Mouse (Mus musculus): ENCODE results near the gene Gabpb2. TPM values are rescaled to one million over a fixed set of nuclear protein-coding genes. Genes with fewer than 3 reads are reported as not detected.
"Not testable (repeated sequence)": the region's sequence is repeated elsewhere in the genome, so short reads cannot be mapped to it uniquely, and the experiment has no call there.

Gene Gabpb2
- polyA plus RNA-seq, 1 experiment from 2014 or later, result 4.7 TPM

- WGBS, result 92% methylated on average over 1 of the region's 1 CpGs
- Histone ChIP-seq H3K27ac (ENCODE audit: low read length) (no peak overlapping the region), H3K27me3 (replicated peaks; ENCODE audit: insufficient read depth, low read length) (no peaks in the 10 kb centered on the region), H3K4me2 (replicated peaks; ENCODE audit: low read depth, low read length) (no peak overlapping the region), H3K9me3 (ENCODE audit: low read length) (no peaks in the 10 kb centered on the region), H3K4me1 (ENCODE audit: insufficient read depth, low read depth, low read length) (peaks cover 14% of the 10 kb centered on the region; the same call in 1 of the 2 replicates), H3K36me3 (ENCODE audit: insufficient read depth, low read length) (0 out of 2 replicates have a peak, but pooled peaks cover under 1% of the 10 kb centered on the region), H3K9ac (replicated peaks; ENCODE audit: low read depth) (no peak overlapping the region), H3K4me3 (ENCODE audit: low read depth, low read length) (no peak overlapping the region)
- DNase-seq (ENCODE audit: low spot score) (no peak), ATAC-seq (no peak)
- TF ChIP-seq CTCF (IDR thresholded peaks at IDR 0.05), result no peak
- no peak for TF ChIP-seq EP300 (IDR thresholded peaks at IDR 0.05)
Measured at GRCm38 (mm10) chr3:95213609-95213975, 4.1 kb downstream of the Gabpb2 start.

GRCm38 (mm10) chr3:95212889-95213608 lies 4.7 kb downstream of the Gabpb2 start:
- H3K36me3 ChIP-seq (ENCODE audit: insufficient read depth, low read length); H3K4me1 ChIP-seq (ENCODE audit: insufficient read depth, low read depth, low read length); H3K27me3 ChIP-seq (replicated peaks; ENCODE audit: insufficient read depth, low read length); H3K4me2 ChIP-seq (replicated peaks; ENCODE audit: low read depth, low read length); H3K4me3 ChIP-seq (ENCODE audit: low read depth, low read length); ATAC-seq; DNase-seq (ENCODE audit: low spot score); H3K27ac ChIP-seq (ENCODE audit: low read length); H3K9ac ChIP-seq (replicated peaks; ENCODE audit: low read depth); H3K9me3 ChIP-seq (ENCODE audit: low read length): not testable (repeated sequence)
- 90% methylated on average over 7 of the region's 10 CpGs for WGBS

- no peaks in the 10 kb centered on the region for H3K27me3 ChIP-seq (replicated peaks; ENCODE audit: insufficient read depth, low read length)
- ATAC-seq, result no peak
- no peaks in the 10 kb centered on the region for H3K4me1 ChIP-seq (ENCODE audit: insufficient read depth, low read depth, low read length)
- H3K9me3 ChIP-seq (ENCODE audit: low read length), result no peaks in the 10 kb centered on the region
- H3K4me2 ChIP-seq (replicated peaks; ENCODE audit: low read depth, low read length), result no peak overlapping the region
- no peak overlapping the region for H3K4me3 ChIP-seq (ENCODE audit: low read depth, low read length)
- no peak overlapping the region for H3K27ac ChIP-seq (ENCODE audit: low read length)
- no peak overlapping the region for H3K9ac ChIP-seq (replicated peaks; ENCODE audit: low read depth)
- peaks cover 11% of the 10 kb centered on the region; the same call in 1 of the 2 replicates for H3K36me3 ChIP-seq (ENCODE audit: insufficient read depth, low read length)
- 87% methylated on average over 2 of the region's 2 CpGs for WGBS
- TF ChIP-seq CTCF (IDR thresholded peaks at IDR 0.05) (no peak), EP300 (IDR thresholded peaks at IDR 0.05) (no peak)
- DNase-seq (ENCODE audit: low spot score), result no peak
Measured at GRCm38 (mm10) chr3:95210585-95210984, 7.1 kb downstream of the Gabpb2 start.

- Histone ChIP-seq H3K27me3 (replicated peaks; ENCODE audit: insufficient read depth, low read length) (no peaks in the 10 kb centered on the region), H3K4me3 (ENCODE audit: low read depth, low read length) (no peak overlapping the region), H3K27ac (ENCODE audit: low read length) (no peak overlapping the region), H3K9me3 (ENCODE audit: low read length) (no peaks in the 10 kb centered on the region), H3K4me2 (replicated peaks; ENCODE audit: low read depth, low read length) (no peak overlapping the region), H3K9ac (replicated peaks; ENCODE audit: low read depth) (no peak overlapping the region), H3K36me3 (ENCODE audit: insufficient read depth, low read length) (peaks cover 17% of the 10 kb centered on the region; the same call in 1 of the 2 replicates), H3K4me1 (ENCODE audit: insufficient read depth, low read depth, low read length) (no peaks in the 10 kb centered on the region)
- ATAC-seq, result no peak
- no peak for TF ChIP-seq EP300 (IDR thresholded peaks at IDR 0.05)
- TF ChIP-seq CTCF (IDR thresholded peaks at IDR 0.05), result no peak
- DNase-seq (ENCODE audit: low spot score), result no peak
- WGBS, result 81% methylated on average over 4 of the region's 4 CpGs
Measured at GRCm38 (mm10) chr3:95208286-95208685, 9.4 kb downstream of the Gabpb2 start.

GRCm38 (mm10) chr3:95203880-95204279 lies 13.8 kb downstream of the Gabpb2 start:
- Histone ChIP-seq H3K27me3 (replicated peaks; ENCODE audit: insufficient read depth, low read length) (no peaks in the 10 kb centered on the region), H3K9me3 (ENCODE audit: low read length) (no peaks in the 10 kb centered on the region), H3K9ac (replicated peaks; ENCODE audit: low read depth) (no peak overlapping the region), H3K4me3 (ENCODE audit: low read depth, low read length) (no peak overlapping the region), H3K4me2 (replicated peaks; ENCODE audit: low read depth, low read length) (no peak overlapping the region), H3K27ac (ENCODE audit: low read length) (no peak overlapping the region), H3K36me3 (ENCODE audit: insufficient read depth, low read length) (peaks cover 53% of the 10 kb centered on the region), H3K4me1 (ENCODE audit: insufficient read depth, low read depth, low read length) (no peaks in the 10 kb centered on the region)
- ATAC-seq (no peak), DNase-seq (ENCODE audit: low spot score) (no peak)
- no peak for TF ChIP-seq EP300 (IDR thresholded peaks at IDR 0.05)
- no peak for TF ChIP-seq CTCF (IDR thresholded peaks at IDR 0.05)
- 92% methylated on average over 6 of the region's 6 CpGs for WGBS

- Histone ChIP-seq H3K9me3 (ENCODE audit: low read length) (no peaks in the 10 kb centered on the region), H3K27ac (ENCODE audit: low read length) (no peak overlapping the region), H3K9ac (replicated peaks; ENCODE audit: low read depth) (no peak overlapping the region), H3K4me3 (ENCODE audit: low read depth, low read length) (no peak overlapping the region), H3K27me3 (replicated peaks; ENCODE audit: insufficient read depth, low read length) (no peaks in the 10 kb centered on the region), H3K36me3 (ENCODE audit: insufficient read depth, low read length) (peaks cover 49% of the 10 kb centered on the region), H3K4me1 (ENCODE audit: insufficient read depth, low read depth, low read length) (no peaks in the 10 kb centered on the region), H3K4me2 (replicated peaks; ENCODE audit: low read depth, low read length) (no peak overlapping the region)
- ATAC-seq (no peak), DNase-seq (ENCODE audit: low spot score) (no peak)
- 78% methylated on average over 2 of the region's 2 CpGs for WGBS
- TF ChIP-seq CTCF (IDR thresholded peaks at IDR 0.05) (no peak), EP300 (IDR thresholded peaks at IDR 0.05) (no peak)
Measured at GRCm38 (mm10) chr3:95200562-95200961, 17.2 kb downstream of the Gabpb2 start.

Data from lung, postnatal 0 days (tissue).